Mouse (Mus musculus): ENCODE results near the gene Bard1. TPM values are rescaled to one million over a fixed set of nuclear protein-coding genes. Genes with fewer than 3 reads are reported as not detected.
A peak's percentile ranks its signal among the peaks of the same experiment; 100 is the strongest.

The Bard1 gene
- 2.3 and 2.8 TPM in 2 replicates for polyA plus RNA-seq (2012; rRNA removed)

DNA sequence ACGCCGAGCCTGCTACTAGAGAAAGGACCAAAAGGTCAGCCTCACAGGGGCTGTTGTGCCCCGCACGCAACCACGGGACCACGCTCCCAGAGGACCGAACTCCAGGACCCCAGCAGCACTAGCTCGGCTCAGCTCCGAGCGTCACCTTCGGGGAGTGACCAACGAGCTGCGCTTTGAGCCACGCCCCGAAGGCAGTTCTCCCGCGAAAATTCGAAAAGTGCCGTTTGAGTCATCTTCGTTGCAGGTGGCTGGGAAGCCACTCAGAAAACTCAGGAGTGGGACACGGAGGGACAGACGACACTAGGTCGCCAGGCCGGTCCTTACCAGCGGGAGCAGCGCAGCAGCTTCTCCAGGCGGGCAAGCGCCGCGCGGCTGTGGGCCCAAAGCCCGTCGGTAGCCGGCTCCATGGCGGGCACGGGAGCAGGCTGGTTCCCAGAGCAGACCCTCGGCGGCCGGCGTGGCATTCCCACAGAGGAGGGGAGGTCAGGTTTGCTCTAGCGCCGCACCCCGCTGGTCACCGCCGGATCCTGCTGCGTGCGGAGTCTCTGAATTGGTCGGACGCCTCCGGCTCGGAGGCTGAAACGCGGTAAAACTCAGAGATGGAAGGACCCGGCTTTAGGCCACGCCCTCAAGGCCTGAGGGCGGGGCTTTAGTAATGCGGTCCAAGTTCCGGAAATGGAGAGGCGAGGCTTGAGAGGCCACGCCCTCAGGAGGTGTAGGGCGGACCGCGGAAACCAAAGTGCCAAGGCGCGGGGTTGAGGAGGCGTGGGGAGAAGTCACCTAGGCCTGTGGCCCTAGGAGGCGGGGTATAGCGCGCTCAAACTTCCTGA, at the start of gene Bard1:
Gene Bard1, minus strand, starts transcription at position 803 of the 830 bp plus-strand sequence.
- peak; percentile 95 for DNase-seq (ENCODE audit: low read depth, low spot score)
- under 1% methylated on average over 69 of the region's 69 CpGs for WGBS

DNA sequence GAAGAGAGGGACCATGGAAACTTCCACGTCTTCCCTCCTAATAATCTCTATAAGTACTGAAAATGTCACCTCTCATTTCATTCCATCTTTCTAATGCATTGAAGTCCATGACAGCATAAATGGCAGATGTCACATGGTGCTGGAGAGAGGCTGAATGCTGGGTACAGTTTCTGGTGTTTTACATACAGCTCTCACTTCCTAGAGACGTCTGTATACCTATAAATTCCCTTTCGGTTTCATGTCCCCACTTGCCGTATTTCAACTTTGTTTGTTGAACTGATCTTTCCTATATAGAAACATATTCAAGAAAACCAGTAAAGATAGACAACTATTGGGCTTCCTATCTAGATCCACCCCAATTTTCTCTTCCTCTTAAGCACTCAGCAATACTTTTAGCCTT, 24.2 kb upstream of the Bard1 start:
- 76% methylated on average over 4 of the region's 4 CpGs for WGBS
- no peak for DNase-seq (ENCODE audit: low read depth, low spot score)

- DNase-seq (ENCODE audit: low read depth, low spot score), result no peak
- 78% methylated on average over 2 of the region's 2 CpGs for WGBS
Measured at GRCm38 (mm10) chr1:71118511-71118910, 15.6 kb upstream of the Bard1 start.

GRCm38 (mm10) chr1:71117253-71117652, 14.3 kb upstream of the Bard1 start:
- no peak for DNase-seq (ENCODE audit: low read depth, low spot score)
- 83% methylated on average over 4 of the region's 4 CpGs for WGBS

- no peak for DNase-seq (ENCODE audit: low read depth, low spot score)
- 45% methylated on average over 2 of the region's 2 CpGs for WGBS
Measured at GRCm38 (mm10) chr1:71115781-71116180, 12.8 kb upstream of the Bard1 start.

DNA sequence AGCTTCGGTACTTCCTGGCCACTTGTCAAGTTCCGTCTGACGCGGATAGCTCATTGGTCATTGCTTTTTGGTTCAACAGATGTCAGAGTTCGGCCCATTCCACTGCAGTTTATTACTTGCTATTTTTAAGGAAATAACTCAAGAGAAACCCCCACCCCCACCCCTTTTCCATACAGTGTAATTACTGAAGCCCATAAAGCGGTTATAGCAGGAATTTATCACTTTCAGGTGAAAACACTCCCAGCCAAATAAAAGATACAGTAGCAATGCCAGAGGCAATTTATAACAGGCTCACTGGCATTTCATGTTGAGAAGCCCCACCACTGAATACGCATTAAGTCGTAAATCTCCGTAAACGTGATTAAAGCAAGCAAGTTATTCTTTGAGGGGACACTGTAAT, 6.9 kb upstream of the Bard1 start:
- no peak for DNase-seq (ENCODE audit: low read depth, low spot score)
- WGBS, result 15% methylated on average over 10 of the region's 10 CpGs

DNA sequence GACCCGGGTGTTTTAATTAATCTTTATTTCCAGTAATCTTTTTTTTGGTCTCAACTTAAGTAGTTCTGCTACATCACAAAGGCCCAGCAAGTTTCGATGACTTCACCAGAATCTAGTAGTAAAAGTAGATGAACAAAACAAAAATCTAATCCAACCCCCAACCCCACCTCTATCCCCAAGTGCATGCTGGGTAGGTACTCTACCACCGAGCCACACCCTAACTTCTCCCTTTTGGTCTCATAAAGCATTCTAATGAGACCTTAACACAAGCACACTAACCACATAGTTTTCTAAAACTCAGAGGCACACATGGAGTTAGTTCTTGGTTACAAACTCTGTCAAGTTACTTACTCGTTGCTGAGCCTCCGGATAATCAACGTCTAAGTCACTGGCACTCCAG, 3.2 kb upstream of the Bard1 start:
- WGBS, result 89% methylated on average over 6 of the region's 6 CpGs

DNA sequence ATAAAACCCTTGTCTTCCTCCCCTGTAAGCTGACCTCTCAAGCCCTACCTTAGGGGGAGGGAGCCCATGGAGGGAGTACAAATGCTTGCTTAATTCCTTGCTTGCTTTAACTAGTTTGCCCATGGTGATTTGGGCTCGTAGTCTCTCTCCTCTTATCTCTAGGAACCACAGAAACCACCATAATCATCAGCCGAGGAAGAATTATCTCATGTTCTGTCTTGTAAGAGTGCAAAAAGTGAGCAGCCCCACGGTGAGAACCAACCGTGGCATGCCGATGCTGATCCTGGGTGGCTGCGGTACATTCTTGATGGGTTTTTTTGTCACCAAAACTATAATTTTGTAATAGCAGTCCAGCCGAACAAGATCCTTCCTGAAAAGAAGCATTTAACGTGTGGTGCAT, 2.8 kb upstream of the Bard1 start:
- DNase-seq (ENCODE audit: low read depth, low spot score), result no peak
- 92% methylated on average over 8 of the region's 8 CpGs for WGBS

More for the DNA sequence above, 3.2 kb upstream of the Bard1 start:
- no peak for DNase-seq (ENCODE audit: low read depth, low spot score)

- DNase-seq (ENCODE audit: low read depth, low spot score), result no peak
- 11% methylated on average over 18 of the region's 18 CpGs for WGBS
Measured at GRCm38 (mm10) chr1:71103174-71103864, 373 bp upstream of the Bard1 start.

GRCm38 (mm10) chr1:71101369-71101970, 1.5 kb downstream of the Bard1 start:
- WGBS, result 60% methylated on average over 11 of the region's 11 CpGs
- no peak for DNase-seq (ENCODE audit: low read depth, low spot score)

GRCm38 (mm10) chr1:71100591-71101368, 2.2 kb downstream of the Bard1 start:
- DNase-seq (ENCODE audit: low read depth, low spot score), result no peak
- WGBS, result 46% methylated on average over 5 of the region's 5 CpGs

- 29% methylated on average over 3 of the region's 3 CpGs for WGBS
- DNase-seq (ENCODE audit: low read depth, low spot score), result no peak
Measured at GRCm38 (mm10) chr1:71099945-71100515, 2.9 kb downstream of the Bard1 start.

- WGBS, result 93% methylated on average over 1 of the region's 1 CpGs
- no peak for DNase-seq (ENCODE audit: low read depth, low spot score)
Measured at GRCm38 (mm10) chr1:71096031-71096430, 6.9 kb downstream of the Bard1 start.

DNA sequence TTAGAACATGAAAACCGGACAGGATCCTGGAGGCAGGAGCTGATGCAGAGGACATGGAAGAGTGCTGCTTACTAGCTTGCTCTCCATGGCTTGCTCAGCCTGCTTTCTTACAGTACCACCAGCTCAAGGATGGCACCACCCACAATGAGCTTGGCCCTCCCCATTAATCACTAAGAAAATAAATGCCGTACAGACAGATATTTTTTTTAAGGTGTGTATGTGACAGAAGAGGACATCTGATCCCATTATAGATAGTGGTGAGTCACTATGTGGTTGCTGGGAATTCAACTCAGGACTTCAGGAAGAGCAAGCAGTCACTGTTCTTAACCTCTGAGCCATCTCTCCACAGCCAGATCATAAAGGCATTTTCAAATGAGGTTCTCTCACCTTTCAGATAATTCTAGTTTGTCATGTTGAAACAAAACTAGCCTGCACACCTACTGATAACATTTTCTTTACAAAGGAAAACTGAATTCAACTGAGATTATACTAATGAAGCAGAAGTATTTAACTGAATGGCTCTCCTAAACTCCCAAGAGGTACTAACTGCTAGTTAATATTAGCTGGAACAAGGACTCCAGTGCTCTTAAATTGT, 7.6 kb downstream of the Bard1 start:
- 94% methylated on average over 2 of the region's 2 CpGs for WGBS
- no peak for DNase-seq (ENCODE audit: low read depth, low spot score)

- WGBS, result 55% methylated on average over 3 of the region's 3 CpGs
- no peak for DNase-seq (ENCODE audit: low read depth, low spot score)
Measured at GRCm38 (mm10) chr1:71075651-71076050, 27.3 kb downstream of the Bard1 start.

DNA sequence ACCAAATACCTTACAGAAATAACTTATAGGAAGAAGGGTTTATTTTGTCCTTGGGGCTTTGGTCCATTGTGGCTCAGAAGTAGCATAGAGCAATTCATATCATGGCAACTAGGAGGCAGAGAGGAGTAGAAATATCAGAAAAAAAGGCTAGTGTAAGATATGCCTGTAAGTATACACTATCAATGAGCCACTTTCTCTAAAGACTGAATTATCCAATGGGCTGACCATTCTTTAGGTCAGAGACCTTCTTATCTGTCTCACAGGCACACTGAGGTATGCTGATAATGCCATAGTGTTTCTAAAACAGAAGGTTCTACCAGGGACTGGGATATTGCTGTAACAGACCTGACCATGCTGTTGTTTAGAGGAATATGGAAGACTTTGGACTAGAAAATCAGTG, 32.2 kb downstream of the Bard1 start:
- no peak for DNase-seq (ENCODE audit: low read depth, low spot score)

DNA sequence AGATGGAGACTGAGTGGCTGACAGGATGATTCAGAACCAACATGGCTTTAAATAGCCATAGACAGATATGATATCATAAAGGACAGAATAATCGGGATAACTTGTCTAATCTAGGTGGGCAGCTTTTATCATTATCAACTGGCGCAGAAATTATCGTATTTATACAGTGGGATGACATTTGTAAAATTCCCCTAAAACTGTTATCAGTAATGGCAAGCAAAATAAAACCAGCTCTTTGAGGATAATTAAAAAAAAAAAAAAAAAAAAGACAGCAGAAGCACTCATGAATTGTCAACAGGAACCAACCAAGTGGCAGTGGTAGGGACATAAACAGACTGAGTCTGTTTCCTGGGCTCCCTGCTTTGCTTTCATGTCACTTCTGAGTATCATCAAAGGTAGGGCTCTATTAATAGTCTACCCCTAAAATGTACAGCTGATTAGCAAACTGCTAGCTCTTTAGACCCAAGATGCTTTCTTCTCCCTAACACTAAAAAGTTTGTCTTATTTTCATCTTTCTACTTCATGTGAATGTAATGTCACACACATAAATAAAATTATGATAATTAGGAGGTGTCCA, 34.1 kb downstream of the Bard1 start:
- WGBS, result 94% methylated on average over 3 of the region's 3 CpGs
- no peak for DNase-seq (ENCODE audit: low read depth, low spot score)

DNA sequence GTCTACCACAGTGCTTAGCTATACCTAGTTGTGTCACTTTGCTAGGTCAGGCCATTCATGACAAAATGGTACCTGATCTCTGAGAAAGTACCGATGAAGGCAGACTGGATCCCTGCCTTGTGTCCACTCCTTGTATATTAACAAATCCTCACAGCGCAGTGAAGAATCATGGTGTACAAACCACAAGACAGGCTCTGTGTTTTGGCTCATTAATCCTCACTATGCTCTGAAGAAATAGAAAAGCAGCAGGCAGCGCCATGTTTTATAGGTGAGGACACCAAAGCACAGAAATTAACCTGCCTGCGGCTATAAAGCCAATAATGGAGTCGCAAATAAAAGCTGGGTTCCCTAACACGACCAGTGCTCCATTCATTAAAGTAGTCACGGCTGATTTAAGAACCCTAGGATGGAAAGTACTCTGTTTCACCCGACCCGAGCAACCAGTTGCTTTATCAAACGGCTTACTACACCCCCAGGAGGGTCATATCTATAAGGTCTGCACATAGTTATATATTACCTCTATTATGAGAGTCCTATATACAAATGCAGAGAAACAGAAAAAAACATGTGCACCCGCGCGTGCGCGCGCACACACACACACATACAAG, 39.0 kb downstream of the Bard1 start:
- 96% methylated on average over 16 of the region's 16 CpGs for WGBS

DNA sequence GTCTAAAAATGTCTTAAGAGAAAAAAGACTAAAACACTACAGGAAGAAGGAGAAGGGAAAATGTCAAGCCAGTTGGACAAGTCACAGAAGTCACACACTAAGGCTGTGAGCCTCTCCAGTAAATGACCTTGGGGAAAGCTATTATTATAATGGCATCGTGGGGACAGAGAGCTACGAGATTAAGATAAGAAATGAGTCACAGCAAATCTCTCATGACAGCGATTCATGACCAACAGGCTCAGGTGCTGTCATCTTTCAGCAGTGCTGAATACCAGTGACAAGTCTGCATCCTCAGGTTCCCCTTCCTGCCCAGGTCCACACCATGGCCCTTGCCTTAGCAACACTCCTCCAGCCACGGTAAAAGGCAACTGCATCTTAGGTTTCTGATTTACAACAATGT, 46.8 kb downstream of the Bard1 start:
- WGBS, result 54% methylated on average over 4 of the region's 4 CpGs
- no peak for DNase-seq (ENCODE audit: low read depth, low spot score)

More for the DNA sequence above, 39.0 kb downstream of the Bard1 start:
- DNase-seq (ENCODE audit: low read depth, low spot score), result no peak
